Mouse (Mus musculus) induced T-regulatory cell, adult 2 months (primary cell): ENCODE measurements around the gene Mthfsd.
A peak's percentile ranks its signal among the peaks of the same experiment; 100 is the strongest.

Source experiments
- DNase-seq: peaks from one replicate; pipeline ENCODE4 v3.0.0-alpha.2; 2012; ENCODE audit warnings: low read depth

Mthfsd gene

DNA sequence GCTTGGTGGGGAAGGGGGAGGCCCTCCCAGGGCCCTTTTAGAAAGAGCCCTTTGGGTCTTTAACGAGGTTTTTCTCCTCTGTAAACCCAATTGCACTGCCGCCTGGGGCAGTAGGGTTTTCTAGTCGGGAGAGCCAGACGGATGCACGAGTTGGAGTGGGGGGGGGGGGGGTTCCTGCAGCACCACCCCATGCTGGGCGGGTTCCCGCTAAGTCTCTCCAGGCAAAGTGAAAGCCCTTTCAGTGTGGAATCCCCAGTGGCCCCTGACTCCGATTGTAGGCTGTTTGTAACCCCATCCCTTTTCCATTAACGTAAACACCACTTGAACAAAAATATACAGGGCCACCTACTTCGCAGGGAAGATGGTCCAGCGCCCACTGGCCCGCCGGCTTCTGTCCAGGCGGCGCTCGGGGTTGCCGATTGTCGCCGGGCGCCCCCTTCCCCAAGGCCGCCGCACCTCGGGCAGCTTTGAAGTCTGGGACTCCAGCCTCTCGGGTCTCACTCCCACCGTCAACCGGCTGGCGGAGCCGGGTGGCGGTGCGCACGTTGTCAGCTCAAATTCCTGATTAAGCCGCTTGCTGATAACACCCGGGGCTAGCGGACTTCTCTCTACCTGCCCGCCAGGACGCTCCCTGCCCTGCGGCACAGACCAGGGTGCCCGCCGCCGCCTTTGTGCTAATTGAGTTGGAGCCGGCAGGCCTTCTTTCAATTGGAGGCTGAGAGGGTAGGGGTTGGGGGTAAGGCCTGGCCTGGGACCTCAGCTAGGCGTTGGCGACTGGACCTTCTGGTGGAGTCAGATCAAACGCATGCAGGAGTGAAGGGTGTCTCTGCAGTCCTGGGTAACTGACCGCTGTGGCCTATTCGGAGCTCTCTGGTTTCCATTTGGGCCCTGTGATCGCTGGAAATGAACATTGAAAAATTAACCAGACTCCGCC, 34.8 kb downstream of the Mthfsd start:
- no peak for DNase-seq

DNA sequence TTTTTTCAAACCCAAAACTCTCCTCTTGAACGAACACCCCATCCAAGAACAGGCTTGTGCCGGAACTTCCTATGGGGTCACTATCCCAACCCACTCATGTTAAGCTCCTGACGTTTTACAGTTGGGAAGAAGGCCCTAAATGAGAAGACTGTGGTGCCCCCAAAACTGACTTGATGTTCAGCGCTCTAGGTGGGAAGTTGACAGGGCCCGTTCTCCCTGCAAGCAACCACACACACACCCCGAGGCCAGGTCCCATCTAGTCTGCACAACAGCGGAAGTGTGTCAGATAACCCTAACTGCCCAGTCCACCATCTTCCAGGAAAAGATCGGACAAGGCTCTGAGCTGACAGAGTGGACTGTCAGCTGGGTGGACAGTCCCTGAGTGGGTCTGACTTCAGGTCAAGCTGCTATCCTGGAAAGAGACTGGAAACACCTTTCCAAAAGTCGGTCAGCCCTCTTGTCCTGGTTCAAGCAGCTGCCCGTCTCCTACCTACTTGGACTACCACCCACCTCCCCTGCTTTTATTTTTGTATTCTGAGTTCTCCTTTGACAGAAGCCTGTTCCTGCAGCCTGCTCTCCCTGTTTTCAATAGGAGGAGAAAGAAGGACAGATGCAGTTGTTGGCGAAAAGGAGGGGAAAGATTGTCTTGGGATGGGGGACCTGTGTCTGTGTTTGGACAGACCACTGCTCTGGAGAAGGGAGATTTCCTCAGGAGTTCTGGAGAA, 35.6 kb downstream of the Mthfsd start:
- DNase-seq = no peak

DNA sequence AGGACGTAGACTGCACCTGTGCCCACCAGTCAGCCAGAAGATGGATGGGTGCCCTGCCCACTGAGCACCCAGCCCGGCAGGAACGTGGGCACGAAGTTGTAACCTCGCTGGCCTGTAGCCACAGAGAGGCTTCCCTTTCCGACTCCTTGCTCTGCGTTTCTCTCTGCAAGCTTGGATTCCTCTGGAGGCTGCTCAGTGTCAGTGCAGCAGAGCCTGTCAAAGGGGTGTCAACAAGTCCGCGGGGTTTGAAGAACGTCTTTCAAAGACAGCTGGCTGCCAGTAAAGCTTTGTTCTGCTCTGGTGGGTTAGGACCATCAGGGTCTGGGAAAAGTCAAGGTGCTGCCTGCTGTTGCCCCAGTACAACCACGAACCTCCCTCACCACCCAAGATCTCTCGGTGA, 36.7 kb downstream of the Mthfsd start:
- DNase-seq = no peak

DNA sequence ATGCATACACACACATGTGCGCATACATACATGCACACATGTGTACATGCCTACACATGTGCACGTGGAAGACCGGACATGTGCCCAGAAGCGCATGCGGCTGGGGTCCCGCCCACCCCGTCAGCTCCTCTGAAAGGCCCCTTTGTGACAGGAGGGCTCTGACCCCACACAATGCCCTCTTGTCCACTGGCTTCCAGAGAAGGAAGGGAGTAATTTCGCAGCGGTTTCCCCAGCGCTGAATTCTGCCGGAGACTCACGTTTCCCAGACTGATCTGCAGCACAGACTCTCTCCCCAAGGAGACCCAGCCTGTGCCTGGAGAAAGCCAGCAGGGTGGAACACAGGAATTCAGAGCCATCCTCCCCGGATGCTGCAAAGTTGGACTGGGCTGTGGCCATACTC, 44.5 kb downstream of the Mthfsd start:
- DNase-seq = no peak

DNA sequence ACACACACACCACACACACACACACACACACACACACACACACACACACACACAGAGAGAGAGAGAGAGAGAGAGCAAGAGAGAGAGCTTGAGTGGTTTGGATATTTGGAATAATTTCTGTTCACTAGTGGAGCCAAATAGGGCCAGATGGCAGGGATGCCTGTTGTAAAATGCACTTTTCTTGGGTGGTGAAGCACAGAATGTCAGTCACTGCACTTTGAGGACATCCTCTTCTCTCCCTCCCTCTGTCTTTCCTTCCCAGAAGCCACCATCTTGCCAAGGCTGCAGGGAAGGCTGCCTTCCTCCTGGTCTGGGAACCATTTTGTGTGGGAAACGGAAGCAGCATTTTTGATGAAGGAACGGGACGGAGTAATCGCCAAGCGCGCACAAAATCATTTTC, 45.7 kb downstream of the Mthfsd start:
- DNase-seq = no peak

DNA sequence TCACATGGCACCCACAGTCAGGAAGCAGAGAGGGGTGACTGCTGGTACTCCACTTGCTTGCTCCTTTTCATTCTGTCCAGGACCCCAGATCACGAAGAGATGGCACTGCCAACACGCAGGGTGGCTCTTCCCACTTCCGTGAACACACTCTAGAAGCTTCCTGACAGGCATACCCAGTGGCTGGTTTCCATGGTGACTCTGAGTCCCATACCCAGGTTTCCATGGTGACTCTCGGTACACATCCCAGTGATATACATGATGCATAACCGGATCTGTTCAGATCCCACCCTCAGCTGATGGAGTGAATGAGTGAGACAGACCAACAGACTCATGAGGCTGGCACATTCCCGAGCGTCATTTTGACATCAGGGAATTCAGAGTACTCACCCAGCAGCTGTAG, 49.1 kb downstream of the Mthfsd start:
- DNase-seq = no peak

DNA sequence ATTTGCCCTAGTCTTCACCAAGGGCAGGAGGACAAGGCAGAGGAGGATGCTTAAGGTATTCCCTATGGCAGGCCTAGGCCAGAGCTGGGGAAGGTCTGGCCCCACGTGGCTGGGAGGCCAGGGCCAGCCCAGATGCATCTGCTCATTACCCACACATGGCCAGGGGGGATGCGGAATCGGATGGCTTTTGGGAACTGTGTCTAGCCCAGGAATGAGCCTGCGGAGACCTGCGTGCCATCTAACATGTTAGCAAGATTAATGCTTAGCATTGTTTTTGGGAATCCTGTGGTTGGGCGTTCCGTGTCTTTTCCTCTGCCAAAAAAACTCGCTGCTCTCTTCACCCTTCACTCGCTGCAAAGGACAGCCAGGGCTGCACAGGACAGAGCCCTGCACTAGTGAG, 50.1 kb downstream of the Mthfsd start:
- no peak for DNase-seq

DNA sequence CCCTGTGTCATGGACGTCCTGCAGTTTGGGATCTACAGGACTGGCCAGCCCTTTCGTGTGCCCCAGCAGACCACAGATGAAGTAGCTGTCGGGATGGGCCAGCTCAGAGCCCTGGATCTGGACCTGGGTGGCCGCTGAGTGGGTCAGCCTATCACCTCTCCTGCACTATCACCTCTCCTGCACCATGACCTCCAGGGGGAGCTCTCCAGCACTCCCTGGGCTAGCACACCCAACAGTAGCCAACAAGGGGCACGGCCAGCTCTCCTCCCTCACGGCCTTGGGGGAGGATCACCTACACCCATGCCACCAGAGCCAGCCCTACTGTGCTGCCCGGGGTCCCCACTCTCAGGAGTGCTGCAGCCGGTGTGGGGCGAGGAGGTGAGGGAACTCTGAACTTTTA, 60.8 kb downstream of the Mthfsd start:
- DNase-seq = peak; percentile 20

DNA sequence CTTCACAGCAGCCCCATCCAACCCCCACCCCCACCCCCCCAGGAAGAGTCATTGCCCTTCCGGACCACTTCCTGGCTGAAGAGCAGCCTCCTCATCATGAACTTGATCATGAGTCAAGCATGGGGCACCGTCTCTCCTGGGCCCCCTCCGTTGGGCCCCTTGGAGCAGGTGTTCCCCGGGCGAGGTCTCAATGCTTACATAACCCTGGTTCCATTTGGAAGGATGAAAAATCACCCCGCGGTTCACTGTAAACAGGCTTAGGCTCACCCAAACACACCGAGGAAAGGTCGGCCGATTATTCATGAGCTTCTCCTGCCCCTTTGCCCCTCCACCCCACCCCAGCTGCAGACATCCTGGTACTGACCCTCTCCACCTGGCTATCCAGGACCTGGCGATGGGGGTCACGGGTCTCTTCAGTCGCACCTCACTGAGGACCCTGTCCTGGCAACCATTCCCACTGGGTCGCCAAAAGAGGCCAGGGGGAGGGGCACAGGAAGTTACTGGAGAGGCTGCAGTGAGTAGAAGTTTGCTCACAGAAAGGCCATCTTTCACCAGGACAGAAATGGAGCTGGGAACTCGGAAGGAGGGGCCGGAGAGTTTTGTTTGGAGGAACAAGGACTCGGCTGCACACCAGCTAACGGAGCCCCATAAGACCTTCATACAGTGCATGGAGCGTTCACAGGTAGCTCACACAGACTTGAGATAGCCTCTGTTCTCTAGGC, 64.3 kb downstream of the Mthfsd start:
- DNase-seq = no peak
